Mouse (Mus musculus): ENCODE data around the gene Lect2. TPM values are rescaled to one million over a fixed set of nuclear protein-coding genes. Genes with fewer than 3 reads are reported as not detected.

The Lect2 gene
- total RNA-seq, 2 experiments from 2014 or later = not detected

DNA sequence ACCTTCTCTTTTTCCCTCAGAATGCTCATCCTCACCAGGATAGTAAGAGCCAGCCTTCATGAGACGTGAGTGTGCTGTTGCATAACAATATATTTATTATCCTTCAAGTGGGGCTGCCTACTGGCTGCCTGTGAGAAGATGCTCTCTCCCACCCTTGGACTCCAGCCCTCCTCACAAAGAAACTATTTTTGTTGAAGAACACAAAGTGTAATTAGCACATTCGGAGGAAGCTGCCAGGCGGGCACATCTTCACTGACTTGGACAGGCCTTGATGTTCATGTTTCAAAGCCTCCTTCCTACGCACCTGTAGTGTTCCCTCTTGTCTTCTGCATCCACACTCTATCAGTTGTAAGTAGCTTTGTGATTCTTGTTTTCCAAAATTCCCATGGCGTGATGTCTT lies 32.1 kb upstream of the Lect2 start:
- H3K4me3 ChIP-seq = no peak overlapping the region
- no peak overlapping the region for H3K27ac ChIP-seq
- intact Hi-C loops (cut with DNase I) = no loop called here
- no peak for DNase-seq (ENCODE audit: extremely low spot score in 1 of 2, low spot score in 2 of 2)
- TF ChIP-seq CTCF (IDR thresholded peaks at IDR 0.05) = no peak

DNA sequence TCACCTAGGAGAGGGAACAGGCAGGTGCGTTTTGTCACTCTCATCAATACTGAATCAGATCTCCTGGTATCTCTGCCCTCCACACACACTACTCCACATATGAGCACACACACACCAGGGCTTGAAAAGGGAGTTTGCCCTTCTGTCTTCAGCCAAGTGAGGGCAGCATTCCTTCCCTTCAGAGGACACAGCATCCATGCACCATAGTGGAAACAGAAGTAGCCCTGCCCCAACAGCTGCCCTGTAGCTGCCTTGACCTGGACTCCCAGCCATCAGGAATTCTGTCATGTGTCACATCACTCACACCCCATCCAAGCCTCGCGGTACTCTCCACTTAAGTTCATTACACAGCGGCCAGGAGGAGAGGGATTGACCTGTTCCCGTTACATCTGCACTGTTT lies 29.8 kb upstream of the Lect2 start:
- DNase-seq (ENCODE audit: extremely low spot score in 1 of 2, low spot score in 2 of 2) = no peak
- Histone ChIP-seq H3K4me3 (no peak overlapping the region), H3K27ac (no peak overlapping the region)
- intact Hi-C loops (cut with DNase I) = loop anchor here (5.0 kb wide), 1 partner anchor 64 kb away; no protein-coding TSS in a partner anchor
- TF ChIP-seq CTCF (IDR thresholded peaks at IDR 0.05) = no peak; the same call in 1 of the 2 replicates

DNA sequence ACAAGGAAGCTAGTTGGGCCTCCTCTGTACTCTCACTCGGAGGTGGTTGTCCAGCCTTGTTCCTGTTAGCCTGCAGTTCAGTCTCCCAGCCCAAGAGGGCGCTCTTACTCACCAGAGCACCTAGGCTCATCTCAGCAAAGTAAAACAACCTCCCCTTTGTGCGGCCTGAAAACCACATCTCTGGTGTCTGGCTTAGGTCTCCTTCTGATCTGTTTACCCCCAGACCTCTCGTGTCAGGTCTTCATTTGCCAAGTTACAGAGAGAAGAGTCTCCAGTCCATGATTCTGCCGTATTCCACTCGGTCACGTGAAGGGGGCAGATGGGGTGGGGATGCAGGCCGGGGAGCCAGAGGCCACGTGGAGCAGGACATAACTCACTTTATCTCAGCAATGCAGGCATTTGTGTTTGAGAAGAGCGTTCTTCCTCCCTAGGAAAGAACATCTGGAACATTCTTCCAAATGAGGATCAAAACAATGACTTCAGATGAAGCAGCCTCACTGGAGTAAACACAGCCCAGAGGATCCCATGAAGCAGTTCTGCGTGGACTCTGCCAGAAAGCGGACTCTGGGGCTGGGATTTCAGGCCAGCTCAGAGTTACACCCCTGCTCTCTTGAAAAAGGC lies 27.5 kb upstream of the Lect2 start:
- intact Hi-C loops (cut with DNase I) = loop anchor here (2.0 to 5.0 kb wide), 2 partner anchors 39 to 66 kb away; no protein-coding TSS in a partner anchor
- Histone ChIP-seq H3K4me3 (no peak overlapping the region), H3K27ac (0 out of 2 replicates have a peak overlapping the region, but pooled peaks have one; percentile 15)
- peak; percentile 78 for TF ChIP-seq CTCF (IDR thresholded peaks at IDR 0.05)
- peak; percentile 63 to 69 for DNase-seq (ENCODE audit: extremely low spot score in 1 of 2, low spot score in 2 of 2)

DNA sequence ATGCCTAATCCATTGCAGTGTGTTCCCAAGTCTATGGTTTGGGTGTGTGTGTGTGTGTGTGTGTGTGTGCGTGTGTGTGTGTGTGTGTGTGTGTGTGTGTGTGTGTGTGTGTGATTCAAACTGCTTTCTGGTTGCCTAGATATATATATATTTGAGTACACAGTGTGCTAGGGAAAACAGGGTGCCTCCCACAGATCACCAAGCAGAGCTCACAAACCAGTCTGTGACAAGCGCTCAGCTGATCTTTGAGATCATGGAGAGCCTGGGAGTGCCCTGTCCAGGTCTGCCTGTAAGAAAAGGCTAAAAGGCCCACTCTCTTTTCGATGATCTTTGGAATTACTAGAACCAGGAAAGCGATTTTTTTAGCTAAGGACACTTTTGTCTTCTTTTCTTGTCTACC lies 26.8 kb upstream of the Lect2 start:
- TF ChIP-seq CTCF (IDR thresholded peaks at IDR 0.05) = no peak
- no peak overlapping the region for H3K27ac ChIP-seq
- no peak overlapping the region for H3K4me3 ChIP-seq
- intact Hi-C loops (cut with DNase I) = loop anchor here (2.0 to 5.0 kb wide), 2 partner anchors 40 to 67 kb away; no protein-coding TSS in a partner anchor
- no peak for DNase-seq (ENCODE audit: extremely low spot score in 1 of 2, low spot score in 2 of 2)

DNA sequence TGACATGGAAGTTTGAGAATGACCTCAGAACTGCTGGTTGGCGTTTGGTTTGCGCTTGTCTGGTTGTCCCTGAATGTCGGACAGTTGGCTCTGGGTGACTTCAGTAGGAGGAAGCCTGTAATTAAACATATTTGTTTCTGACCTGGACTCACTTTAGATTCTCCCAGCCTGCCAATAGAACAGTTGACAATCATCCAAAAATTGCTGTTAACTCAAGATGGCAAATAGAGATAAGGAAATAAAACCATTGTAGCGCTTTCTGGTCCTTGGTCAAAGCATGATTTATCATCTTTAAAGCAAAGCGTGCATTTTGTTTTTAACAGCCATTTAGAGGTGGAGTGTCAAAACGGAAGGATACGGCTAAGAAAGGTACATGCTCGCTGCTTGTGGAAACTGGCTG lies 23.3 kb upstream of the Lect2 start:
- H3K4me3 ChIP-seq = no peak overlapping the region
- DNase-seq (ENCODE audit: extremely low spot score in 1 of 2, low spot score in 2 of 2) = no peak
- no peak for TF ChIP-seq CTCF (IDR thresholded peaks at IDR 0.05)
- intact Hi-C loops (cut with DNase I) = no loop called here
- no peak overlapping the region for H3K27ac ChIP-seq

DNA sequence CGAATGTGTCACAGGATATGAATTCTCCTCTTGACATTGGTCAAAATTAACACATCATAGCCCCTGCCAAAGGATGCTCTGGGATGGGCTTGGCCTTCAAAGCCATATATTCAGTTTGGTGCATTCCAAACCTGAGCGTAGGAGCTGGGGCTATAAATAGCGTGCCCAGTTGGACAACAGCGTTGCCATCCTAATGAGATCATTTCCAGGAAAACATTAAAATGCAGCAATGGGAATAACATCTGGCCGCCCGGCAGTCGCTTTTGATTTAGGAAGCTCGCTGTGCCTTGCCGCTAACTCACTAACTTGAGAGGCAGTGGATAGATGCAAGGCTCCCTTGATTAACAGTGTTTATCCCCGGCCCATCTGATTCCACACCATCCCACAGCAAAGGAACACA lies 18.0 kb upstream of the Lect2 start:
- intact Hi-C loops (cut with DNase I) = no loop called here
- DNase-seq (ENCODE audit: extremely low spot score in 1 of 2, low spot score in 2 of 2) = no peak
- no peak overlapping the region for H3K4me3 ChIP-seq
- no peak for TF ChIP-seq CTCF (IDR thresholded peaks at IDR 0.05)
- no peak overlapping the region for H3K27ac ChIP-seq

DNA sequence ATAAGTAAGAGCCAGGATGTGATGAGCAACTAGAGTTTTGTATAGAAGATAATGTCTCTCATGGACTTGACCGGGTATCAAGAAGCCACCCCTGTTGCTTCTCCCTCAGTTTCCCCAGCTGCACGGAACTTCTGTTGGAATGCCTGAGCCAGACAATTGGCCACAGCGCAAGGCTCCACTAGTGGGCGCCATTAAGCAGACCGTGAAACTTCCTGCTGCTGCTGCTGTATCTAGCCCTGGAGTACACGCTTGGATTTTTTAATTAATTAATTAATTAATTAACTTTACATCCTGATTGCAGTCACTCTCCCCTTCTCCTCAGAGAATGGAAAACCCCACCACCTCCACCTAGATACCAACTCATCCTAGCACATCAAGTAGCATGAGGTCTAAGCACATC lies 14.8 kb upstream of the Lect2 start:
- TF ChIP-seq CTCF (IDR thresholded peaks at IDR 0.05) = peak; percentile 63
- intact Hi-C loops (cut with DNase I) = loop anchor here (1.0 kb wide), 1 partner anchor 172 kb away; no protein-coding TSS in a partner anchor
- DNase-seq (ENCODE audit: extremely low spot score in 1 of 2, low spot score in 2 of 2) = peak; percentile 24 to 44

DNA sequence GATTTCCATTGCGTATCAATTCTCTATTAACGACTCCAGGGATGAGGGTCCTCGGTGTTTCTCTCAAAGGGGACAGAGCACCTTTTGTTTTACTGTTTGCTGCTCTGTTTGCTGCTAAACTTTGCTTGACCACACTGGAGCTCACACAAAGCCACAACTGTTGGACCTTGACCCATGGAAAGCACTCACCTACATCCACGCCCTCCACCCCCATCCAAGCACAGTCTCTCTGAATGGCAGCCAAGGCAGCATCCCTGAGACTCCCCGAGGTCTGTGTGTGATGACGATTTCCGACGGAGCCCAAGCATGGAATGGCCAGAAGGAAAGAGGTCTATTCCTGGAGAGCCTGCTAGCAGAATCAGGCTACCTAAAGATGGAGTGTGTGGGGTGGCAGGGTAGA lies 12.8 kb upstream of the Lect2 start:
- intact Hi-C loops (cut with DNase I) = no loop called here
- no peak overlapping the region for H3K27ac ChIP-seq
- no peak for TF ChIP-seq CTCF (IDR thresholded peaks at IDR 0.05)
- H3K4me3 ChIP-seq = no peak overlapping the region
- no peak for DNase-seq (ENCODE audit: extremely low spot score in 1 of 2, low spot score in 2 of 2)

More for the DNA sequence above, 14.8 kb upstream of the Lect2 start:
- no peak overlapping the region for H3K4me3 ChIP-seq
- no peak overlapping the region for H3K27ac ChIP-seq

DNA sequence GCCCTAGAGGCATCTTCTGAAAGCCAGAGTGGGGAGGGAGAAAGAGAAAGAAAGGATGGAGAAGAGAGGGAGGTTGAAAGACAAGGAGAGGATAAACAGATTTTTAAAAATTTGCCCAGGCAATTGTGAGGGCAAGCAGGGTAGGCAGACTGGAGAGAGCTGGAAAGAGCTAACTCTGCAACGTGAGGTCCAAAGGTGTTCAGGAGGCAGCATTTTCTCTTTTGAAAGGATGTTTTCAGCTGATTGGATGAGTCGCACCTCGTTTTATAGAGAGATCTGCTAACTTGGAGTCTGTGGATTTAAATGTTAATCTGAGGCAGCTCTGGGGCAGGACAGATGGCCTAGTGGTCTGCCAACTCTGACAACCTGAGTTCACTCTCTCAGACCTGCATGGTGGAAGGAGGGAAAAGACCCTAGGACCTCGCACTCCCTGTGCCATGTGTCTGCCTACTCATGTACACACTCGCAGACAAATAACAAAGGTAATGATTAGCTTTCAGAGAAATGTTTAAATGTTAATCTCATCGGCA lies 11.6 kb upstream of the Lect2 start:
- intact Hi-C loops (cut with DNase I) = loop anchor here (5.0 kb wide), 1 partner anchor 82 kb away; no protein-coding TSS in a partner anchor
- H3K4me3 ChIP-seq = no peak overlapping the region
- DNase-seq (ENCODE audit: extremely low spot score in 1 of 2, low spot score in 2 of 2) = no peak
- H3K27ac ChIP-seq = no peak overlapping the region
- TF ChIP-seq CTCF (IDR thresholded peaks at IDR 0.05) = no peak

DNA sequence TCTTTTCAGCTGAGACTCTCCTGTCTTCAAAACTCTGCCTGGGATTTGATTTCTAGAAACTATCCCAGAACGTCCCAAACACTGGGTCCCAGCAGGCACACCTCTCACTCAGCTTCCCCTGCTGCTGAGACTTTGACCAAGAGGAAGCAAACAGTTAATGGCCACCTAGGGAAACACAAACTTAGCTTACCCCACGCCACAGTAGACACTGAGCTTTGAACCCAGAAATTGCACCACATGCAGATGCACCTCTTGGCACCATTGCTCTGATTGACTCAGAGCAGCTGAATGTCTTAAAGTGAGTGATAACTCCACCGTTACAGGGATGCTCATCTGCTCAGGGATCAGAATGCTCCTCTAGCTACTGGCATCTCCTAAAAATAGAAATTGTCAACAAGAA lies 10.5 kb upstream of the Lect2 start:
- Histone ChIP-seq H3K4me3 (no peak overlapping the region), H3K27ac (no peak overlapping the region)
- DNase-seq (ENCODE audit: extremely low spot score in 1 of 2, low spot score in 2 of 2) = no peak
- no peak for TF ChIP-seq CTCF (IDR thresholded peaks at IDR 0.05)
- intact Hi-C loops (cut with DNase I) = loop anchor here (5.0 kb wide), 1 partner anchor 83 kb away; no protein-coding TSS in a partner anchor

DNA sequence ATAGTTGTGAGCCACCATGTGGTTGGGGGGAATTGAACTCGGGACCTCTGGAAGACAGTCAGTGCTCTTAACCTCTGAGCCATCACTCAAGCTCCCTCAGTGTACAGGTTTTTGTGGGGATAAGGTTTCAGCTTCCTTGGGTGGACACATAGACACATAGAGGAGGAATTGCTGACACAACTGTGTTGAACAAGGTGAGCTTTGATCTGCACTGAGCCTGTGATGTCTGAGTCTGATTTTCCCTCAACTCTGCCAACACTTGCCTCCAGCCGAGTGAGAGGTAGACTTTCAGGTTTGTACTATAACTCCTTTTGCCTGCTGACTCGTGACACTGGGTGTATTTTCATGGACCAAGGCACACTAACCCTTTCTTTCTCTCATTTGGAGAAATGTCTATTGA lies 8.4 kb upstream of the Lect2 start:
- no peak for DNase-seq (ENCODE audit: extremely low spot score in 1 of 2, low spot score in 2 of 2)
- no peak for TF ChIP-seq CTCF (IDR thresholded peaks at IDR 0.05)
- intact Hi-C loops (cut with DNase I) = loop anchor here (2.0 to 5.0 kb wide), 3 partner anchors 82 to 102 kb away; no protein-coding TSS in a partner anchor
- H3K27ac ChIP-seq = no peak overlapping the region
- no peak overlapping the region for H3K4me3 ChIP-seq

DNA sequence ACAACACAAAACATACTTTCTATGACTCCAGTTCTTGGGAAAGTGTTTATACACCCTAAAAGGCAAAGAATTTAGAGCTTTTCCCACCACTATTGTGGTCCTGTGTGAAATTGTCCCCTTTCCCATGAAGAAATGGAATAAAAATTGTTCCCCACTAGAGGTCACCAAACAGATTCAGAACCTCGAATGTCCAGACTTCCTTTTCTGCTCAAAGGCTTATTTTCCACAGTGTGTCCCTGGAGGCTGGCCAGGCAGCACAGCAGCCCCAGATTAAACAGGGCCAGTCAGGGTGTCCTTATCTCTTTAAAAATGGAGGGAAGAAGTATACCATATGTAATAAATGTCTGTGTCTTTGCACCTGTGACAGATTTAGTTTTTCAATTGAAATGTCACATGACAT lies 7.7 kb upstream of the Lect2 start:
- H3K4me3 ChIP-seq = no peak overlapping the region
- DNase-seq (ENCODE audit: extremely low spot score in 1 of 2, low spot score in 2 of 2) = peak in 1 of 2 experiments; percentile 20
- no peak overlapping the region for H3K27ac ChIP-seq
- intact Hi-C loops (cut with DNase I) = loop anchor here (2.0 to 5.0 kb wide), 3 partner anchors 81 to 103 kb away; no protein-coding TSS in a partner anchor
- TF ChIP-seq CTCF (IDR thresholded peaks at IDR 0.05) = peak; percentile 57

All from left cerebral cortex, adult 2 months (tissue).